Mouse (Mus musculus) CD4-positive, CD25-positive, alpha-beta regulatory T cell, adult 4 months (primary cell): ENCODE data around the gene 4930455H04Rik. TPM values are rescaled to one million over a fixed set of nuclear protein-coding genes. Genes with fewer than 3 reads are reported as not detected.

Experiments used
- polyA plus RNA-seq, 2 experiments: library from polyadenylated mRNA; unstranded; fragments of 100-300 nt; shearing (Covaris generic); gene quantifications; one replicate each; pipeline ENCODE4 v1.2.1; 2017

The 4930455H04Rik gene
- polyA plus RNA-seq, 2 experiments from 2014 or later = not detected

Other genes starting within 250 kb of the 4930455H04Rik start
- gene Agl, start 160.1 kb upstream of the 4930455H04Rik start, polyA plus RNA-seq = 1 to 10 TPM; 2.5 to 3.5 TPM
- gene Frrs1, start 108.8 kb upstream of the 4930455H04Rik start, polyA plus RNA-seq = 10 to 100 TPM; 39.8 to 46.7 TPM
- under 1 TPM in 1 of 2 experiments, not detected in 1; 0.12 TPM for gene Palmd, start 720 bp downstream of the 4930455H04Rik start, polyA plus RNA-seq